Mouse (Mus musculus): ENCODE results near the gene C1rl. TPM values are rescaled to one million over a fixed set of nuclear protein-coding genes. Genes with fewer than 3 reads are reported as not detected.

Gene C1rl
- total and polyA plus RNA-seq, 2 experiments, result 53.6 to 73.0 TPM

Other genes starting within 250 kb of the C1rl start
- gene Cd163, start 188.5 kb upstream of the C1rl start, total RNA-seq (2014; rRNA removed), result 6.4 and 15.7 TPM in 2 replicates
- gene Cd163, start 188.5 kb upstream of the C1rl start, polyA plus RNA-seq (2012; rRNA removed), result 1.1 TPM in 2 replicates
- 73.7 and 88.4 TPM in 2 replicates for gene Pex5, start 78.0 kb upstream of the C1rl start, total RNA-seq (2014; rRNA removed)
- gene Pex5, start 78.0 kb upstream of the C1rl start, polyA plus RNA-seq (2012; rRNA removed), result 79.3 and 86.3 TPM in 2 replicates
- 1.6 and 2.7 TPM in 2 replicates for gene Clstn3, start 28.3 kb upstream of the C1rl start, total RNA-seq (2014; rRNA removed)
- gene Clstn3, start 28.3 kb upstream of the C1rl start, polyA plus RNA-seq (2012; rRNA removed), result 4.1 and 4.4 TPM in 2 replicates
- gene C1ra, start 19.3 kb downstream of the C1rl start, total RNA-seq (2014; rRNA removed), result 165 and 177 TPM in 2 replicates
- gene C1ra, start 19.3 kb downstream of the C1rl start, polyA plus RNA-seq (2012; rRNA removed), result 92.5 and 119 TPM in 2 replicates
- 384 and 554 TPM in 2 replicates for gene C1s1, start 49.2 kb downstream of the C1rl start, total RNA-seq (2014; rRNA removed)
- gene C1s1, start 49.2 kb downstream of the C1rl start, polyA plus RNA-seq (2012; rRNA removed), result 174 and 206 TPM in 2 replicates
- gene C1rb, start 77.2 kb downstream of the C1rl start, total RNA-seq (2014; rRNA removed), result under 0.01 TPM in 1 of 2 replicates, not detected in the other
- 0.12 TPM in 1 of 2 replicates, not detected in the other for gene C1rb, start 77.2 kb downstream of the C1rl start, polyA plus RNA-seq (2012; rRNA removed)
- 0.09 TPM in 1 of 2 replicates, not detected in the other for gene C1s2, start 143.0 kb downstream of the C1rl start, total RNA-seq (2014; rRNA removed)
- gene C1s2, start 143.0 kb downstream of the C1rl start, polyA plus RNA-seq (2012; rRNA removed), result not detected in 2 replicates
- gene Lpcat3, start 169.9 kb downstream of the C1rl start, total RNA-seq (2014; rRNA removed), result 72.4 and 99.9 TPM in 2 replicates
- 172 and 188 TPM in 2 replicates for gene Lpcat3, start 169.9 kb downstream of the C1rl start, polyA plus RNA-seq (2012; rRNA removed)
- gene Emg1, start 219.1 kb downstream of the C1rl start, total RNA-seq (2014; rRNA removed), result 97.4 and 99.6 TPM in 2 replicates
- gene Emg1, start 219.1 kb downstream of the C1rl start, polyA plus RNA-seq (2012; rRNA removed), result 46.0 and 56.3 TPM in 2 replicates
- gene Phb2, start 219.2 kb downstream of the C1rl start, total RNA-seq (2014; rRNA removed), result 140 and 151 TPM in 2 replicates
- 209 and 210 TPM in 2 replicates for gene Phb2, start 219.2 kb downstream of the C1rl start, polyA plus RNA-seq (2012; rRNA removed)
- 16.7 and 19.7 TPM in 2 replicates for gene Ptpn6, start 245.6 kb downstream of the C1rl start, total RNA-seq (2014; rRNA removed)
- 17.3 and 17.8 TPM in 2 replicates for gene Ptpn6, start 245.6 kb downstream of the C1rl start, polyA plus RNA-seq (2012; rRNA removed)
- gene Grcc10, start 248.3 kb downstream of the C1rl start, total RNA-seq (2014; rRNA removed), result 125 and 140 TPM in 2 replicates
- 203 and 216 TPM in 2 replicates for gene Grcc10, start 248.3 kb downstream of the C1rl start, polyA plus RNA-seq (2012; rRNA removed)